ENCODE assay signal across 15 mouse cellular contexts in the genomic region with DNA sequence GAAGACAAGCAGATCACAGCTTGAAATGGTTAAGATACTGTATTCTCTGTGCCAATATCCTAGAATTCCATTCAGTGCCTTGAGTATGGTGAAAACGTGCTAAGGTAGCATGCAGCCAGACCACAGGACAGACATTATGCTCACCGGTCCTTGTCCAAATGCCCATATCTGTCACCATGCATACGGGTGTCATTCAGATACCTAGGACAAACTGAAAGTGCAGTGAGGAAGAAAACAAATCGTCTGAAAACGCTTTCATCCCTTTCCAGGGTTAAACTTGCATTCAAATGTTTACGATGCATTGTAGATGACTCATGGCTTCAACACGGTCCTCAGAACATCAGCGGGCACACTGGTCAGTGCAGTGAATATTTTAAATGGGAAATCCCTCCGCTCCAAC.
"Had no signal": no experiment of that assay in that cellular context is flagged by ENCODE, and none has a peak within 500 bp of the region (broad histone marks: within the 10 kb centered on the region; RNA-seq: fewer than 3 reads in every experiment).

No protein-coding gene starts in this region.

- H3K4me3 ChIP-seq: neural tube, embryonic 15.5 days; stomach, embryonic 15.5 days had no signal

- H3K9me3 ChIP-seq: neural tube, embryonic 15.5 days; stomach, embryonic 15.5 days had no signal

- H3K27ac ChIP-seq: neural tube, embryonic 15.5 days; stomach, embryonic 15.5 days; stomach, postnatal 0 days had no signal

- H3K4me2 ChIP-seq: neural tube, embryonic 15.5 days; stomach, embryonic 15.5 days had no signal

- H3K9ac ChIP-seq: neural tube, embryonic 15.5 days; stomach, embryonic 15.5 days had no signal

- H3K27me3 ChIP-seq: neural tube, embryonic 15.5 days; stomach, embryonic 15.5 days had no signal

- H3K4me1 ChIP-seq: neural tube, embryonic 15.5 days; stomach, embryonic 15.5 days had no signal

- DNase-seq: retina, postnatal 1 day; right cerebral cortex, adult 18-20 months; right cerebral cortex, postnatal 14 days; right cerebral cortex, postnatal 25 days; right cerebral cortex, postnatal 4 days; spleen, adult 18-20 months; thymus, adult 18-20 months; thymus, adult 2 months; thymus, postnatal 14 days; thymus, postnatal 25 days; thymus, postnatal 36 days; thymus, postnatal 4 days had no signal
